Mouse (Mus musculus) MEL (cell line): ENCODE measurements around the gene Kcnh6. TPM values are rescaled to one million over a fixed set of nuclear protein-coding genes. Genes with fewer than 3 reads are reported as not detected.

ENCODE experiments used
- DNase-seq: peaks from one replicate; pipeline ENCODE4 v3.0.0; 2011; ENCODE audit warnings: low read depth, low spot score
- H3K27ac ChIP-seq: 2 replicates; pipeline ENCODE4 v1.5.1; 2012; ENCODE audit warnings: low read depth, mild to moderate bottlenecking, control low read depth, low read length, moderate library complexity; ENCODE audit not compliant: control insufficient read depth
- H3K27me3 ChIP-seq, 2 experiments: fragments of 150-350 bp in 1 of 2; sonication (generic) in 1 of 2; 2 replicates each; pipeline ENCODE4 v1.6.1; 2012; ENCODE audit warnings: low read length in 2 of 2, mild to moderate bottlenecking in 2 of 2, improper control_type of control experiment in 1 of 2, moderate library complexity in 1 of 2; ENCODE audit not compliant: insufficient read depth in 2 of 2, control insufficient read depth in 1 of 2
- H3K36me3 ChIP-seq, 2 experiments: 2 replicates each; pipeline ENCODE4 v1.6.1; 2012 to 2014; ENCODE audit warnings: low read length in 2 of 2, improper control_type of control experiment in 1 of 2, inconsistent platforms in 1 of 2, mild to moderate bottlenecking in 1 of 2; ENCODE audit not compliant: insufficient read depth in 2 of 2, control insufficient read depth in 1 of 2
- H3K4me1 ChIP-seq, 2 experiments: fragments of 150-350 bp in 1 of 2; sonication (generic) in 1 of 2; 2 replicates each; pipeline ENCODE4 v1.6.1; 2012; ENCODE audit warnings: low read length in 2 of 2, improper control_type of control experiment in 1 of 2, mild to moderate bottlenecking in 1 of 2; ENCODE audit not compliant: insufficient read depth in 2 of 2, control insufficient read depth in 1 of 2
- H3K4me3 ChIP-seq, 2 experiments: fragments of 150-350 bp in 1 of 2; sonication (generic) in 1 of 2; 2 replicates each; pipeline ENCODE4 v1.5.1; 2012; ENCODE audit warnings: low read depth in 2 of 2, low read length in 2 of 2, mild to moderate bottlenecking in 2 of 2, moderate library complexity in 2 of 2, control low read depth in 1 of 2, improper control_type of control experiment in 1 of 2; ENCODE audit not compliant: control insufficient read depth in 1 of 2, insufficient read depth in 1 of 2
- H3K79me2 ChIP-seq: 2 replicates; pipeline ENCODE4 v1.6.1; 2012; ENCODE audit warnings: mild to moderate bottlenecking, low read length, moderate library complexity; ENCODE audit not compliant: control insufficient read depth, poor library complexity, insufficient read depth
- H3K9ac ChIP-seq: 2 replicates; pipeline ENCODE4 v1.6.1; 2012; ENCODE audit warnings: low read depth, mild to moderate bottlenecking, control low read depth, low read length, moderate library complexity; ENCODE audit not compliant: control insufficient read depth, poor library complexity, severe bottlenecking
- H3K9me3 ChIP-seq: fragments of 150-350 bp; sonication (generic); replicated peaks from 2 replicates; pipeline ENCODE4 v1.6.1; 2012; ENCODE audit warnings: mild to moderate bottlenecking, low read length, improper control_type of control experiment, moderate library complexity; ENCODE audit not compliant: insufficient read depth
- BHLHE40 ChIP-seq: IDR thresholded peaks from 2 replicates; pipeline ENCODE4 v1.6.1; 2012; ENCODE audit warnings: low read depth, mild to moderate bottlenecking, inconsistent platforms, low read length, improper control_type of control experiment, borderline replicate concordance
- CHD1 ChIP-seq: IDR thresholded peaks from 2 replicates; pipeline ENCODE4 v1.6.1; 2012; ENCODE audit warnings: low read depth, mild to moderate bottlenecking, inconsistent platforms, low read length, improper control_type of control experiment
- E2F4 ChIP-seq: IDR thresholded peaks from 2 replicates; pipeline ENCODE4 v1.6.1; 2011; ENCODE audit warnings: low read depth, low read length, improper control_type of control experiment, borderline replicate concordance
- ETS1 ChIP-seq: IDR thresholded peaks from 2 replicates; pipeline ENCODE4 v1.6.1; 2012; ENCODE audit warnings: low read depth, mild to moderate bottlenecking, inconsistent platforms, low read length, improper control_type of control experiment, moderate library complexity
- GABPA ChIP-seq: IDR thresholded peaks from 2 replicates; pipeline ENCODE4 v1.6.1; 2012; ENCODE audit warnings: low read depth, mild to moderate bottlenecking, inconsistent platforms, low read length, improper control_type of control experiment, moderate library complexity
- MAFK ChIP-seq: IDR thresholded peaks from 2 replicates; pipeline ENCODE4 v1.6.1; 2011; ENCODE audit warnings: low read depth, mild to moderate bottlenecking, low read length, improper control_type of control experiment, borderline replicate concordance
- MAX ChIP-seq: IDR thresholded peaks from 2 replicates; pipeline ENCODE4 v1.6.1; 2011; ENCODE audit warnings: low read length, improper control_type of control experiment
- MAZ ChIP-seq: IDR thresholded peaks from 2 replicates; pipeline ENCODE4 v1.6.1; 2012; ENCODE audit warnings: low read depth, mild to moderate bottlenecking, inconsistent platforms, low read length, improper control_type of control experiment
- MEF2A ChIP-seq: IDR thresholded peaks from 2 replicates; pipeline ENCODE4 v1.6.1; 2014; ENCODE audit warnings: low read depth, mild to moderate bottlenecking, inconsistent platforms, low read length, improper control_type of control experiment; ENCODE audit not compliant: poor library complexity, insufficient replicate concordance, severe bottlenecking; ENCODE audit errors: extremely low read depth
- MXI1 ChIP-seq: IDR thresholded peaks from 2 replicates; pipeline ENCODE4 v1.6.1; 2011; ENCODE audit warnings: mild to moderate bottlenecking, low read depth, low read length, improper control_type of control experiment
- NELFE ChIP-seq: IDR thresholded peaks from 2 replicates; pipeline ENCODE4 v1.6.1; 2011; ENCODE audit warnings: low read depth, low read length, improper control_type of control experiment
- POLR2AphosphoS2 ChIP-seq: IDR thresholded peaks from 2 replicates; pipeline ENCODE4 v1.6.1; 2011; ENCODE audit warnings: low read length, improper control_type of control experiment
- RAD21 ChIP-seq: IDR thresholded peaks from 2 replicates; pipeline ENCODE4 v1.6.1; 2011; ENCODE audit warnings: mild to moderate bottlenecking, low read depth, low read length, improper control_type of control experiment
- SIN3A ChIP-seq: IDR thresholded peaks from 2 replicates; pipeline ENCODE4 v1.6.1; 2012; ENCODE audit warnings: low read length, improper control_type of control experiment, inconsistent platforms
- TAL1 ChIP-seq: IDR thresholded peaks from 2 replicates; pipeline ENCODE4 v1.6.1; 2012; ENCODE audit warnings: mild to moderate bottlenecking, inconsistent platforms, low read length, moderate library complexity, mixed read lengths
- TBP ChIP-seq: IDR thresholded peaks from 2 replicates; pipeline ENCODE4 v1.8.0; 2011; ENCODE audit warnings: low read depth, low read length, improper control_type of control experiment
- TCF12 ChIP-seq: IDR thresholded peaks from 2 replicates; pipeline ENCODE4 v1.6.1; 2014; ENCODE audit warnings: low read depth, mild to moderate bottlenecking, inconsistent platforms, low read length, improper control_type of control experiment, moderate library complexity
- USF1 ChIP-seq: IDR thresholded peaks from 2 replicates; pipeline ENCODE4 v1.6.1; 2014; ENCODE audit warnings: low read depth, mild to moderate bottlenecking, inconsistent platforms, low read length, improper control_type of control experiment, moderate library complexity
- ZC3H11A ChIP-seq: IDR thresholded peaks from 2 replicates; pipeline ENCODE4 v1.6.1; 2012; ENCODE audit warnings: low read depth, mild to moderate bottlenecking, inconsistent platforms, low read length, improper control_type of control experiment
- ZKSCAN1 ChIP-seq: IDR thresholded peaks from 2 replicates; pipeline ENCODE4 v1.6.1; 2012; ENCODE audit warnings: low read depth, mild to moderate bottlenecking, inconsistent platforms, low read length, improper control_type of control experiment, moderate library complexity
- ZMIZ1 ChIP-seq: IDR thresholded peaks from 2 replicates; pipeline ENCODE4 v1.6.1; 2012; ENCODE audit warnings: low read depth, mild to moderate bottlenecking, inconsistent platforms, low read length, improper control_type of control experiment, moderate library complexity
- polyA plus RNA-seq, 2 experiments: library from polyadenylated mRNA; stranded (reverse) in 1 of 2; unstranded in 1 of 2; fragments of >175 nt in 1 of 2; fragments of >200 nt in 1 of 2; gene quantifications; 2 replicates each; pipeline versions ENCODE4 v1.2.1 to v1.2.4; 2012; ENCODE audit warnings: low replicate concordance in 2 of 2, low read depth in 1 of 2; ENCODE audit not compliant: insufficient read length in 2 of 2, insufficient read depth in 1 of 2, missing spikeins in 1 of 2
- total RNA-seq: library from RNA; depleted of rRNA; stranded (reverse); fragments of 300-350 nt; gene quantifications from 2 replicates; pipeline ENCODE4 v1.2.3, GENCODE M21; 2012

Gene Kcnh6
- total and polyA plus RNA-seq, 3 experiments: 0.04 to 0.07 TPM; not detected in 1

DNA sequence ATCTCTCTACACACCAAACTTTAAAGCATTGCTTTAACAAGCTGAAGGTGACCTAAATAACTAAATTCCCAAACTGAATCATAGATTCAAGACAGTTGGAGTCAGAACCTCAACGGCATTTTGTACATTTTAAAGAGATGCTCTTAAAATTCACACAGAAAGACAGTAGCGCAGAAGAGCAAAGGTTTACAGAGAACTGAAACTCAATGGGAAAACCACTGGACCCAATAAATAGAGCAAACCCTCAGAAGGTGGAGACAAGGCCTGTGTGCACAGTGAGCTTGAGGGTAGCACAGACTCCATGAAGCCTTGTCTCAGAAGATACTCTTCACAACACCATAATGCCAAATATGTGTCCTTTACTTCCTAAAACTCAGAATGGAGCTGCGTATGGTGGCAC lies 37.9 kb downstream of the Kcnh6 start:
- H3K9me3 ChIP-seq: no peaks in the 10 kb centered on the region
- H3K36me3 ChIP-seq: peaks cover 35 to 44% of the 10 kb centered on the region in 2 experiments
- DNase-seq: no peak
- TF ChIP-seq ETS1 (no peak), POLR2AphosphoS2 (no peak), TAL1 (no peak), GABPA (no peak), MAX (no peak), MEF2A (no peak), NELFE (no peak), TCF12 (no peak), ZC3H11A (no peak), E2F4 (no peak), ZMIZ1 (no peak), TBP (no peak), MAZ (no peak), MXI1 (no peak), USF1 (no peak), MAFK (no peak), RAD21 (no peak), BHLHE40 (no peak)
- no peak overlapping the region for H3K4me3 ChIP-seq
- H3K27ac ChIP-seq: no peak overlapping the region
- peaks cover 36% of the 10 kb centered on the region for H3K79me2 ChIP-seq
- peaks cover 16 to 22% of the 10 kb centered on the region in 2 experiments for H3K4me1 ChIP-seq
- no peaks in the 10 kb centered on the region for H3K27me3 ChIP-seq
- H3K9ac ChIP-seq: no peak overlapping the region

DNA sequence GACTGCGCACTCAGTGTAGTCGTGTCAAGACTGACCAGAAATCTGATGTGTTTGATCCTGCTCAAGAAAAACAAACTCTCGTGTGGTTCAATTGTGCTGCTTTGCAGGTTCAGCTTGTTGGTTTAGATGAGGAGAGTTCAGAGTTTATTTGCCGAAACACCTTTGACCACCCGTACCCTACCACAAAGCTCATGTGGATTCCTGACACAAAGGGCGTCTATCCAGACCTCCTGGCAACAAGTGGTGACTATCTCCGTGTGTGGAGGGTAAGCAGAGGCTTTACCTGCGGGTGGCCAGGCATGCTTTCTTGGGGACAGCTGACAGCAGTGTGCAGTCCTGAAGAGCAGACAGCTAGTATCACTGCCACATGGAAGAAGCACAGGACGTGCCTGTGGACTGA lies 38.7 kb downstream of the Kcnh6 start:
- no peak overlapping the region for H3K4me3 ChIP-seq
- H3K9me3 ChIP-seq: no peaks in the 10 kb centered on the region
- H3K36me3 ChIP-seq: peaks cover 31 to 49% of the 10 kb centered on the region in 2 experiments

More for the DNA sequence above, 38.7 kb downstream of the Kcnh6 start:
- Histone ChIP-seq H3K79me2 (peaks cover 30% of the 10 kb centered on the region), H3K27ac (no peak overlapping the region), H3K4me1 (peaks cover 16 to 18% of the 10 kb centered on the region in 2 experiments), H3K9ac (no peak overlapping the region), H3K27me3 (no peaks in the 10 kb centered on the region)
- DNase-seq: no peak
- TF ChIP-seq CHD1: no peak
- no peak for TF ChIP-seq MXI1
- no peak for TF ChIP-seq SIN3A
- TF ChIP-seq TBP: no peak
- TF ChIP-seq ZKSCAN1: no peak
- no peak for TF ChIP-seq POLR2AphosphoS2
